Mouse (Mus musculus): Measurements from ENCODE around the gene Slc26a9. TPM values are rescaled to one million over a fixed set of nuclear protein-coding genes. Genes with fewer than 3 reads are reported as not detected.

Gene Slc26a9
- polyA plus RNA-seq, 1 experiment from 2014 or later: not detected

GRCm38 (mm10) chr1:131730639-131731437 lies 13.0 kb upstream of the Slc26a9 start:
- H3K4me2 ChIP-seq: no peak overlapping the region
- H3K4me3 ChIP-seq (ENCODE audit: low read depth, low read length): no peak overlapping the region
- H3K27me3 ChIP-seq (ENCODE audit: control insufficient read depth, insufficient read depth, low read length): no peaks in the 10 kb centered on the region
- no peak for ATAC-seq (ENCODE audit: low FRiP score)
- no peaks in the 10 kb centered on the region for H3K9me3 ChIP-seq (ENCODE audit: control insufficient read depth, low read length)
- WGBS: 88% methylated on average over 12 of the region's 12 CpGs
- no peak overlapping the region for H3K27ac ChIP-seq (ENCODE audit: low read depth, low read length)
- H3K4me1 ChIP-seq (ENCODE audit: control insufficient read depth, insufficient read depth, low read length): peaks cover 5% of the 10 kb centered on the region; the same call in 1 of the 2 replicates
- no peak overlapping the region for H3K9ac ChIP-seq (ENCODE audit: low read length)
- DNase-seq (ENCODE audit: low spot score, missing footprints): peak; percentile 28
- H3K36me3 ChIP-seq (ENCODE audit: control insufficient read depth, insufficient read depth, low read length): no peaks in the 10 kb centered on the region

- H3K9me3 ChIP-seq (ENCODE audit: control insufficient read depth, low read length): no peaks in the 10 kb centered on the region
- H3K4me3 ChIP-seq (ENCODE audit: low read depth, low read length): no peak overlapping the region
- H3K9ac ChIP-seq (ENCODE audit: low read length): no peak overlapping the region
- DNase-seq (ENCODE audit: low spot score, missing footprints) (no peak), ATAC-seq (ENCODE audit: low FRiP score) (no peak)
- H3K36me3 ChIP-seq (ENCODE audit: control insufficient read depth, insufficient read depth, low read length): no peaks in the 10 kb centered on the region
- 38% methylated on average over 13 of the region's 13 CpGs for WGBS
- no peak overlapping the region for H3K27ac ChIP-seq (ENCODE audit: low read depth, low read length)
- H3K27me3 ChIP-seq (ENCODE audit: control insufficient read depth, insufficient read depth, low read length): no peaks in the 10 kb centered on the region
- peaks cover 5% of the 10 kb centered on the region; the same call in 1 of the 2 replicates for H3K4me1 ChIP-seq (ENCODE audit: control insufficient read depth, insufficient read depth, low read length)
- H3K4me2 ChIP-seq: no peak overlapping the region
These were observed 10.2 kb upstream of the Slc26a9 start for GRCm38 (mm10) chr1:131733474-131734180.

- no peak overlapping the region for H3K27ac ChIP-seq (ENCODE audit: low read depth, low read length)
- no peak overlapping the region for H3K4me3 ChIP-seq (ENCODE audit: low read depth, low read length)
- no peak overlapping the region for H3K9ac ChIP-seq (ENCODE audit: low read length)
- no peaks in the 10 kb centered on the region for H3K27me3 ChIP-seq (ENCODE audit: control insufficient read depth, insufficient read depth, low read length)
- DNase-seq (ENCODE audit: low spot score, missing footprints): no peak
- H3K36me3 ChIP-seq (ENCODE audit: control insufficient read depth, insufficient read depth, low read length): no peaks in the 10 kb centered on the region
- H3K9me3 ChIP-seq (ENCODE audit: control insufficient read depth, low read length): no peaks in the 10 kb centered on the region
- no peak overlapping the region for H3K4me2 ChIP-seq
- WGBS: 93% methylated on average over 6 of the region's 6 CpGs
- ATAC-seq (ENCODE audit: low FRiP score): no peak
- peaks cover 5% of the 10 kb centered on the region; the same call in 1 of the 2 replicates for H3K4me1 ChIP-seq (ENCODE audit: control insufficient read depth, insufficient read depth, low read length)
These were observed 9.1 kb upstream of the Slc26a9 start for GRCm38 (mm10) chr1:131734657-131735273.

- peaks cover 5% of the 10 kb centered on the region; the same call in 1 of the 2 replicates for H3K4me1 ChIP-seq (ENCODE audit: control insufficient read depth, insufficient read depth, low read length)
- H3K27ac ChIP-seq (ENCODE audit: low read depth, low read length): no peak overlapping the region
- no peak for DNase-seq (ENCODE audit: low spot score, missing footprints)
- no peak for ATAC-seq (ENCODE audit: low FRiP score)
- H3K27me3 ChIP-seq (ENCODE audit: control insufficient read depth, insufficient read depth, low read length): no peaks in the 10 kb centered on the region
- no peaks in the 10 kb centered on the region for H3K36me3 ChIP-seq (ENCODE audit: control insufficient read depth, insufficient read depth, low read length)
- no peak overlapping the region for H3K9ac ChIP-seq (ENCODE audit: low read length)
- H3K4me3 ChIP-seq (ENCODE audit: low read depth, low read length): no peak overlapping the region
- no peak overlapping the region for H3K4me2 ChIP-seq
- no peaks in the 10 kb centered on the region for H3K9me3 ChIP-seq (ENCODE audit: control insufficient read depth, low read length)
- WGBS: 88% methylated on average over 9 of the region's 9 CpGs
These were observed 7.3 kb upstream of the Slc26a9 start for GRCm38 (mm10) chr1:131736494-131736893.

- DNase-seq (ENCODE audit: low spot score, missing footprints): no peak
- no peak overlapping the region for H3K9ac ChIP-seq (ENCODE audit: low read length)
- H3K4me2 ChIP-seq: no peak overlapping the region
- H3K27me3 ChIP-seq (ENCODE audit: control insufficient read depth, insufficient read depth, low read length): no peaks in the 10 kb centered on the region
- no peak overlapping the region for H3K27ac ChIP-seq (ENCODE audit: low read depth, low read length)
- no peaks in the 10 kb centered on the region for H3K9me3 ChIP-seq (ENCODE audit: control insufficient read depth, low read length)
- peaks cover 5% of the 10 kb centered on the region; the same call in 1 of the 2 replicates for H3K4me1 ChIP-seq (ENCODE audit: control insufficient read depth, insufficient read depth, low read length)
- H3K4me3 ChIP-seq (ENCODE audit: low read depth, low read length): no peak overlapping the region
- 79% methylated on average over 5 of the region's 5 CpGs for WGBS
- no peaks in the 10 kb centered on the region for H3K36me3 ChIP-seq (ENCODE audit: control insufficient read depth, insufficient read depth, low read length)
- ATAC-seq (ENCODE audit: low FRiP score): no peak
These were observed 6.6 kb upstream of the Slc26a9 start for GRCm38 (mm10) chr1:131737269-131737668.

GRCm38 (mm10) chr1:131738760-131739159 lies 5.1 kb upstream of the Slc26a9 start:
- H3K4me1 ChIP-seq (ENCODE audit: control insufficient read depth, insufficient read depth, low read length): peaks cover under 1% of the 10 kb centered on the region; the same call in 1 of the 2 replicates
- DNase-seq (ENCODE audit: low spot score, missing footprints) (no peak), ATAC-seq (ENCODE audit: low FRiP score) (no peak)
- no peak overlapping the region for H3K4me3 ChIP-seq (ENCODE audit: low read depth, low read length)
- no peaks in the 10 kb centered on the region for H3K9me3 ChIP-seq (ENCODE audit: control insufficient read depth, low read length)
- H3K4me2 ChIP-seq: no peak overlapping the region
- H3K27me3 ChIP-seq (ENCODE audit: control insufficient read depth, insufficient read depth, low read length): no peaks in the 10 kb centered on the region
- 91% methylated on average over 1 of the region's 1 CpGs for WGBS
- no peaks in the 10 kb centered on the region for H3K36me3 ChIP-seq (ENCODE audit: control insufficient read depth, insufficient read depth, low read length)
- no peak overlapping the region for H3K9ac ChIP-seq (ENCODE audit: low read length)
- H3K27ac ChIP-seq (ENCODE audit: low read depth, low read length): no peak overlapping the region

- no peak overlapping the region for H3K27ac ChIP-seq (ENCODE audit: low read depth, low read length)
- no peak overlapping the region for H3K4me3 ChIP-seq (ENCODE audit: low read depth, low read length)
- no peaks in the 10 kb centered on the region for H3K27me3 ChIP-seq (ENCODE audit: control insufficient read depth, insufficient read depth, low read length)
- no peak overlapping the region for H3K9ac ChIP-seq (ENCODE audit: low read length)
- H3K9me3 ChIP-seq (ENCODE audit: control insufficient read depth, low read length): no peaks in the 10 kb centered on the region
- ATAC-seq (ENCODE audit: low FRiP score) (no peak), DNase-seq (ENCODE audit: low spot score, missing footprints) (no peak)
- H3K36me3 ChIP-seq (ENCODE audit: control insufficient read depth, insufficient read depth, low read length): no peaks in the 10 kb centered on the region
- no peaks in the 10 kb centered on the region for H3K4me1 ChIP-seq (ENCODE audit: control insufficient read depth, insufficient read depth, low read length)
- no peak overlapping the region for H3K4me2 ChIP-seq
- 93% methylated on average over 9 of the region's 9 CpGs for WGBS
These were observed 4.2 kb upstream of the Slc26a9 start for GRCm38 (mm10) chr1:131739481-131740160.

- H3K9ac ChIP-seq (ENCODE audit: low read length): no peak overlapping the region
- DNase-seq (ENCODE audit: low spot score, missing footprints) (no peak), ATAC-seq (ENCODE audit: low FRiP score) (no peak)
- WGBS: 68% methylated on average over 5 of the region's 5 CpGs
- H3K27ac ChIP-seq (ENCODE audit: low read depth, low read length): no peak overlapping the region
- H3K4me1 ChIP-seq (ENCODE audit: control insufficient read depth, insufficient read depth, low read length): peaks cover 3% of the 10 kb centered on the region; the same call in 1 of the 2 replicates
- H3K4me3 ChIP-seq (ENCODE audit: low read depth, low read length): no peak overlapping the region
- H3K27me3 ChIP-seq (ENCODE audit: control insufficient read depth, insufficient read depth, low read length): no peaks in the 10 kb centered on the region
- H3K4me2 ChIP-seq: no peak overlapping the region
- H3K9me3 ChIP-seq (ENCODE audit: control insufficient read depth, low read length): no peaks in the 10 kb centered on the region
- H3K36me3 ChIP-seq (ENCODE audit: control insufficient read depth, insufficient read depth, low read length): no peaks in the 10 kb centered on the region
These were observed 1.6 kb downstream of the Slc26a9 start for GRCm38 (mm10) chr1:131745391-131745790.
